Mouse (Mus musculus) G1E (cell line): ENCODE measurements around the gene Foxn3.

ENCODE experiments used
- CTCF ChIP-seq: IDR thresholded peaks from 2 replicates; pipeline ENCODE4 v1.5.1; 2012; ENCODE audit warnings: low read depth, low read length, inconsistent platforms, mixed read lengths
- GATA1 ChIP-seq: IDR thresholded peaks from 2 replicates; pipeline ENCODE4 v1.6.1; 2012; ENCODE audit warnings: borderline replicate concordance, low read length, inconsistent platforms, mixed read lengths
- GATA2 ChIP-seq: IDR thresholded peaks from 2 replicates; pipeline ENCODE4 v1.6.1; 2012; ENCODE audit warnings: low read depth, low read length, inconsistent platforms, borderline replicate concordance
- POLR2AphosphoS5 ChIP-seq: IDR thresholded peaks from 2 replicates; pipeline ENCODE4 v1.6.1; 2012; ENCODE audit warnings: low read depth, low read length, inconsistent platforms; ENCODE audit not compliant: insufficient replicate concordance
- TAL1 ChIP-seq: conservative IDR thresholded peaks from 2 replicates; pipeline ENCODE4 v1.6.1; 2012; ENCODE audit warnings: low read depth, low read length, inconsistent platforms, mixed read lengths

- TF ChIP-seq CTCF (no peak), GATA1 (no peak), POLR2AphosphoS5 (no peak), TAL1 (no peak), GATA2 (no peak)
Observed at GRCm38 (mm10) chr12:99540201-99540600, 23.2 kb downstream of the Foxn3 start.
